Mouse (Mus musculus) urinary bladder, postnatal 36 days (tissue): ENCODE results near the gene Zfp185.

Experiments
- DNase-seq, 2 experiments: peaks; one replicate each; pipeline ENCODE4 v3.0.0; 2022; ENCODE audit warnings: low spot score in 2 of 2, mixed read lengths in 1 of 2

The Zfp185 gene

DNA sequence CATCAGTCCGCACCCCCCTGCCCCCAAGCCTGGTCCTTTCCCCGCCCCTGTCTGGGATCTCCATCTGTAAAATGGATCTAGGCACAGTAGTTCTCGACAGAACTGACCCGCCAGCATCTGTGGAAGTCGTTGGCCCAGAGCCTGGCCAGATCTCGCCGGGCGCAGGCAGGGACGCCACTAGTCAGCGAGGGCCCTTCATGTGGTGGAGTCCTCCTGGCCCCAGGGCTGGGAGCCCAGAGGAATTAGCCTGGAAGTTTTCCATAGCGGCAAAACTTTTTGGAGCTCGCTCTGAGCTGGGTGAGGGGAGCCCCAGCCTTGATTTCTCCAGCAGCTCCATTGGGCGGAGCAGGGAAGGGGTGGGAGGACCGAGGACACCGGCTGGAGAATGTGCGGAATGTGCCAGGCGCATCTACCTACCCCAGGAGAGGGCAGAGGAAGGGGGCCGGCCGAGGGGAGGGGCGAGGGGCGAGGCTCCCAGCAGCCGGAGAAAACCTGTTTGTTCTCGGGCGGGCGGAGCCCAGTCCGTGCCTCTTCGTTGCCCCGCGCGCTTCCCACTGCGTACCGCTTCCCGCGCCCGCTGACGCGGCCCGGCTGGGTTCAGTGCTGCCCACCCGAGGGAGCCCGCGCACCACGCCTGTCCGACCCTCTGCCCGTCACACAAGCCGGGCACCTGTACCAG, at the start of gene Zfp185:
Zfp185 (plus strand) TSS at position 499 of the 679 bp plus-strand sequence.
- DNase-seq: peak; percentile 17 to 49

DNA sequence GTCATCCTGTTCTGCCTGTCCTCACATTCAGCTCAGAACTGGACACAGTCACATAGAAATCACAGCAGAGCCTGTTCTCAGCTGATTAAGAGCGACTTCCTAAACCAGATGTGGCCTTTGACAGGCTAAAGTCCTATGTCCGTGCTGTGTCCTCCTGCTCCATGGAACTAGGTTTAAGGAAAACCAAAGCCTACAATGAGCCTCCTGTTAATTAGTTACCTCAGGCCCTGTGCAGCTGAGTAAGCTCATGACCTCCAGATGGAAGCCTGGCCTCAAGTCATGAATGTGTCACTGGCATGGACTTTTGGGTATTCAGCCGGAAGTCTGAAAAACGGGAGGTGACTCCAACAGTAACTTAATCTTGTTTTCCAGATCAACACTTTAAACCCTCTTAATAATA, 33.7 kb upstream of the Zfp185 start:
- no peak for DNase-seq

DNA sequence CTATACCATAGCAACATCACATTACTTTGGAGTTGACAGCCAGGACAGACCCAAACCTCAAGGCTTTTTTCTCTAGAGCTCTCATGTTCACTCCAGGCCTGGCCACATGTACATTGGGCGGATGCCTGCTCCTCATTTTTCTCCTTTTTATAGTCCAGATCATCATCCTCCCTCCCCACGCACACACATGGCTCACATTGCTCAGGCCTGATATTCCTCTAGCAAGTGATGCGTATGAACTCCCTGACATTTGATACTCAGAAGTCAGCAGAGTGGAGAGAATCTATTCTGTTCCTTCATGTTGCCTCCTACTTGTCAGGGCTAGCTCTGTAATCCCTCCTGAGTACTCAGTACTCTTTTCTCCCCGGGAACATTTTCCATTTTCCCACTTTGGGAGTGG, 30.7 kb upstream of the Zfp185 start:
- no peak for DNase-seq

DNA sequence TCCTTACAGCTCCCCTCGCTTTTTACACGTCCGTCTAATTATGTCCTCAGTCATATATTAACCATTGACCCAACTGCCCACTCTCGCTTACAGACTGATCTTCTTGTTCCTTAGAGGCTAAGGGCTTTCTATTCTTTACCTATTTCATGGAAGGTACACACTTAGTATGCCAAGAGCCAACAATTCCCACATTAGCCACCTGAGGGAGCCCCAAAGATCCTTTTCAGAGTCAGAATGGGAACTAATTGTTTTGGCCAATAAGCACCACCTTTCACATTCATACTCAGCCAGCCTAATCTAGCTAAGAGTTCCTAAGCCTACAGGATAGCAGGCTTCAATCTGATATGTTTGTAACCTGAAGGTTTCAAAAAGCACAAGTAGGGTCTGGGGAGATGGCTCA, 26.7 kb upstream of the Zfp185 start:
- peak in 1 of 2 experiments; percentile 15 for DNase-seq

DNA sequence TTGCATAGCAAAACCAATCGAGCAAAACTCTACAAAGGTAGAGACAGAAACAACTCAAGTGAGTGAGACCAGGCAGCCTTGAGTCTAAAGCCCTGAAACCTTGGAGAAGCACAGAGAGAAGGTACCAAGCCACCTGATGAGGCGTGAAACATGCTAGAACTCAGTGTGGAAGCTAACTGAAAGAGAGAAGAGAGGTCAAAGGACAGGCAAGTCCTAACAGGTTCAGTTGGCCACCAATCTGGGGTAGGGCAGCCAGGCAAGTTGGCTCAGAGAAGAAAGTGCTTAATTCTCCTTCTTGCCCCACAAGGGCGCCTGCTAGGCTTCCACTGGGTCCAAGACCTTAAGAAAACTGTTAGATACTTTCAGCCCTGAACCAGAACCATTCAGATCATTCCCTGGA, 25.6 kb upstream of the Zfp185 start:
- DNase-seq: no peak

DNA sequence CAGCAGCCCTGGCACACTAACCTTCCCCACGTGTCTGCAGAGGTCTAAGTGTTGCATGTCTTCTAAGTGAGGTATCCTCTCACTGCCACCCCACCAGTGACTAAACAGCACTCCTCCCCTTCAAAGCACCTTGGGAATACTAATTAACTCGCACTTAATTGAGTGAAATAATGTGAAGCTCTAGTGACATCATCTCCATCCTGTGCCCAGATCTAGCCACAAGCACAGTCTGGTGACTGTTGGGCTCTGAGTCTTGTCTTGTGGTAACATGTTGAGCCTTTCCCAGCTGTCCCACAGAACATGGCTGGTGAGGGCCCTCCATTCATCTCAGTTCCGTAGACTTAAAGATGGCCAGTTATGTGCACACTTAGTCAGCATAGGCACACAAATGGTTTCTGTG, 24.4 kb upstream of the Zfp185 start:
- DNase-seq: no peak

DNA sequence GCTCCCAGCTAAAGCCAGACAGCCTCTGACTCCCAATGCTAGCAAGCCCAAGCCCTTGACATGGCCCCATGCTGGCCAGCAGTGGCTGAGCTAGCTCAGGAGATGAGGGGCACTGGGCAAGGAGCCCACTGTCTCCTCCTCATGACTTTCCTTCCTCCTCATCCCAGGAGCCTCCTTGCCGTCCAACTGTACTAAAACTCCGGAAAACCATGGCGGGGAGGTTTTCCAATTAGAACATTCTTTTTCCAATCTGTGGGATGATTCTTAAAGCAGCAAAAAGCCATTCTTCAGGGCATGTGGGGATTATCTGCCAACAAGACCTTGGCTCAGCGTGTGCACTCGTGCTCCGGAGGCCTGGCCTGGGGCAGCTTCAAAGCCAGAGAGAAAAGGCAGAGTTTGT, 4.3 kb upstream of the Zfp185 start:
- DNase-seq: no peak

DNA sequence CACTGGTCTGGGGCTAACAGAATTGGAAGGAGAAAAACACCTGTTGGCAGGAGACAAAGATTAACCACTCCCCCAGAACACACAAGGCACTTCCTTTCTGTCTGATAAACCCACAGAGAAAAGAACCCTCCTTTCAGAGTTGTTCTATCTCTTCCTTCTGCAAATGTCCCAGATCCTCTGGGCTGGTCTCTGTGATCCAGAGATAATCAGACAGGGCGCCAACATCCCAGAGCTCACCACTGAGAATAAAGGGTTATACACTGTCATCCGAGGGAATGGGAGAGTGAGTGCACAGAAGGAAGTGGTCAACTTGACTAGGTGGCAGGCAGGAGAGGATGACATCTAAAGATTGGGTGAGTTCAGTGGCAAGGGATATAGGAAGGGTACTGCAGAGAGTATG, 1.5 kb upstream of the Zfp185 start:
- no peak for DNase-seq

DNA sequence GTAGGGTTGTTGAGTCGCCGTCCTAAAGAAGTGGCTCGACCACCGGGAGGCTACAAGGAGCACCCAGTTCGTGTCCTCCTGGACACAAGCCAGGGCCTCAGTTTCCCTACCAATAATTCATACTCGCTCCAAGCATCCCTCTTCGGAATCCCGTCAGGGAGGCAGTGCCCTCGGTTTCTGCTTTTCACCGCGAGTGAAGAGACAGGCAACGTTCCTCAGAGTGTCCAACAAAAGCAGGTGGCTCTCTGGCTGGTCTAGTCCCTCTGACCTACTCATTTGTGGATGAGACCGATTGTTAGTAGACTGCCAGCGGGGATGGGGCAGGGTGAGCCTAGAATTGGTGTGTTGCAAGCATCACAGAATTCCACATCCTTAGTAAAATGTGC, 374 bp downstream of the Zfp185 start:
- DNase-seq: no peak

DNA sequence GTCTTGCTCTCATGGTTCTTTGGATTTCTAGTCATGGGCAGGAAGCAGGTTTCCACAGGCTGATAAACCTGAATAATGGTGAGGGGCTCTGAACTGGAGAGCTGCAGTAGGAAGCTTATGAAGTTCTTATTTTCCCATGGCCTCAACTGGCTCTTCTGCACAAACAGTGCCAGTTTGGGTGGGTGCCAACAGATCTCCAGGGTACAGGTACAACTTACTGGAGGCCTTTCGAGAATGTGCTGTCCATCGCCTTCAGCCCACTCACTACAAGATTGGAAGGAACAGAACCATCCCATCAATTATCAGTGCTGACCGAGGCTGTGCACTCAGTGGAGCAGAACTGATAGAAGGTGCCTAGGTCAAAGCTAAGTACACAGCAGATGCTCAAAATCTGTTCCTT, 1.3 kb downstream of the Zfp185 start:
- DNase-seq: no peak

DNA sequence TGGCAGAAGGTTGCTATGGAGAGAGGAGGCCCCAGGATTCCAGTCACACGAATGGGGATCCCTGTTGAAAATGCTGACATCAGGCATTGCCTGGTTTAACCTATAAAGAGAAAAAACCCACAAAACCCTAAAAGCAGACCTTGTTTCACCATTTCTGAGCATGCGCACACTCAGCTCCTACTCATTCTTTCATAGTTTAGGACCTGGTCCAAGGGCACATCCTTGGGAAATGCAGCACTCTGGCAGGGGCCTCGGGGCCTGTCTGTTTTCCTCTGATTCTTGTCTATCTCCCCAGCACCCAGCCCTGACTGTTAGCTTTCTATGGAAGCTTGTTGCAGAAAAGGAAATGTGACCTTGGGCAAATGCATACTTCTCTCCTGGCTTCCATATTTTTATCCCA, 3.4 kb downstream of the Zfp185 start:
- no peak for DNase-seq

DNA sequence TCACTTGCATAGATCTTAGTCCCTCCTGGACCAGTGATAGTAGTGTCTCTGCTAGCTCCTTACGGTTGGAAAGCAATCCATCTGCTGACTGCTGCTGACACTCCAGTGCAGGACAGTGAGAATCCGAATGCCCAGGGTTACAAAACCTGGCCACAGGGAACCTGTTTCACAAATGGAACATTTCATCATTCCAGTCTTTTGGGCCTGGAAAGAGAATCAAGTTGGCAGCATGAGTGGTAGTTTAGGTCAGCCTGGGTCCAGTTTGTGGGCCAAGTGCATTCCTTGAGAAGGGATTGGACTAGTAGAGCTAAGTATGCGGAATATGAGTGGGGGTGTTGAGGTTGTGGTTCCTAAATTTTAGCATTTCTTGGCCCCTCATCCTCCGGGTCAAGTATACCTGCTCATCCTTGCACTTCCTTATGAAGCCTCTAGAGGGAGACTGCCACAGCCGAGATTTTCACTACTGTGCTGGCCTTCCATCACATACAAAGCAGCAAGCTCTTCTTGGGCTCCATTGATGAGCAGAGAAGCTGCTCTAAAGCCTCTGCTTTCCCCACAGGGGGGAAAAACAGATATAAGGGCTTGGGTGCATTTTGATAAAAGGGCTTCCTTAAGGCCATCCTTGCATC, 5.3 kb downstream of the Zfp185 start:
- DNase-seq: peak in 1 of 2 experiments; percentile 13

DNA sequence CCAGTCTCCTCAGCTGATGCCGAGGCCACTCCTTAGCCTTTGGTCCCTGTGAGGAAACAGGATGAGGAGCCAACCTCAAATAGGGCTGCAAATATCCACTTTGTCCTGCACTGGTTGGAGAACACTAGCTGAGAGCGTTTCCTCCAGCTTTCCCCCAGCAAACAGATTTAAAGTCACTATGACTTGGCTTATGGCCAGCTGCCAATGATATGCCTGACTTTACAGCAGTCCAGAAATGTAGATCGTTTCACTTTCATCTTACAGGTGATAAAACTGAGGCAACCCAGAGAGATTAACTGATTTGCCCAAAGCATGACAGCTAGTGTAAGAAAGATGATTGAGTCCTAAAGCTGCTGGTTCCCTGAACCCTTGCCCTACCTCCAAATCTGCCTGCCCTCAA, 8.4 kb downstream of the Zfp185 start:
- no peak for DNase-seq

DNA sequence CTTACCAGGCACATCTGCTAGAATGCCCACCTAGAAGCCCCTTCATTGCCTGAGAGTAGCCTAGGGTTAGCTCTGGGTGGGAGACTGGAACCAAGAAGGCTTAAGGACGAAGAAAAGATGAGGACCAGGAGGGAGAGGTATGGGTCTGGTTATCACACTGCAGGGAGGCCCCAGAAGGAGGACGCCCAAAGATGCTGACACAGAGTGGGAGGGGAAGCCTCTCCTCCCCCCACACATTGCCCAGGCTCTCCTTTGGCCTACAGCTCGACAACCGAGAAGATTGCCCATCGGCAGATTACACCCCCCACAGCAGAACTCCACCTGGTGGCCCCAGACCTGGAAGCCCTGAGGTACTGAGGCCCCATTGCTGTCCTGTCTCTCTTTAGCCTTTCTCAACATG, 16.0 kb downstream of the Zfp185 start:
- DNase-seq: no peak

DNA sequence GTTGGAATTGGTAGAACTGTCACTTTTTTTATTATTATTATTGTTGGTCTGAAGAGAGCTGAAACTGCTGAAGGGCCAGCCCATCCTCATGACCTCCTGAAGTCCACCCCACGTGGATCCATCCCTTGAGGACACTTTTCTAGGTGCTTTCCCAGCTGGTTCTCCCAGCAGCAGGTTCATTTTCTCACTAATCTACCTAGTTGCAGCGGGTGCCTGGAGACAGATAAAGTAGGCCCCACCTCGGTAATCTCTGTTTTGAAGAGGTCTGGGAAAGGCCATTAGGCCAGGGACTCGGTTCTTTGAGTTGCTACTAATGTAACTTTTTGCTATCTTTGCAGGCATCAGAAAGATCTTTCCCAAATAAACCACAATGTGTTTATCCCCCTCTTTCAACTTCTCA, 18.5 kb downstream of the Zfp185 start:
- no peak for DNase-seq

DNA sequence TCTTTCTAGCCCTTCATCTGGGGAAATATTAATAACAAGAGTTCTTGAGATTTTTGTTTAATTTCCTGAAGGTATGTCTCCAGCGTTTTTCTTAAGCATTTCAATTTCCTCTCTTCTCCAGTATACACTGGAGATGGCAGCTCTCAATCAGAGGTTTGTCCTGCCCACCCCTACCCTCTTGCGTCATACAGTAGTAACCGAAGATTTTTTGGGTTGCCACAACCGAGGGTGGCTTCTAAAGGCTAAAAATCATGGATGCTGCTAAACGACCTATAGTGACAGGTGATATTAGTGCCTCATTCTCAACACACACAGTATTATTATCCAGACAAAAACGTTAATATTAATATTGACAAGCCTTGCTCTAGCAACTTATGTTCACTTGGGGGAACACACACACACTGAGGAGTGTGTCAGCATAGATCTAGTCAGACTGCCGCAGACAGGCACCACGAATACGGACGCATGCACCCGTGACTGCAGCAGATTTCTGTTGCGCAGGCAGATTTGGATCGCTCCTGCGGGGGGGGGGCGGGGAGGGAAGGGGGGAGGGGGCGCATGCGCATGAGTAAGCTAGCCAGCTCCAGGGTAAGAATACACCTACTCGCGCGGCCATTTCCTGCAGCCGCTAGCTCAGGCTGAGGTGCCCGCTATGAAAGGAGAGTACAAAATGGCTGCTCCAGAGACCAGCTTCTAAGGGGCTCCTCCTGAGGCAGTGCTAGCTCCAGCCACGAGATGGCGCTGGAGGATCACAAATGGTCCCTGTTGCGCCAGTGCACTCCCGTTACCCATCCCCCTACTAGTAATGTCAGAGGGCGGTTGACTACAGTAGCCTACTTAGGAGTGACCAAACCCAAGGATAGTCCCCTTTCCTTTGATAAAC, 20.7 kb downstream of the Zfp185 start:
- peak; percentile 84 to 91 for DNase-seq

DNA sequence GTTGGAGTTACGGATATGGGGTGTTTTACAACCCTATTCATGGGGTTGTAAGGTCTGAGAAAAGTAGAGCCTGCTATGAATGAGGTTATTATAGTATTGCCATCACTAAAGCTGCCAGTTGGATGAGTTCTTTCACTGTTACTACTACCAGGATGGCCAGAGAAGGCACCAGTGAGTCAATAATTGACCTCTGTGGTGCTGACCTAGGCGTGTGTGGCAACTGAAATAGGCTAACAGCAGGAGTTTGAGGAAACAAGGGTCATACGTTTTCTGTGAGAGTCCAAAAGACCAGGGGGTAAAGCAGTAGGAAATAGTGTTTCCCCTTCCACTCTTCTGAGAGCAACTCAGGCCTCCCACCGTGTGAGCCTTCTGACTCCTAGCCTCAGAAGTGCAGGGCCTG, 25.7 kb downstream of the Zfp185 start:
- DNase-seq: no peak

DNA sequence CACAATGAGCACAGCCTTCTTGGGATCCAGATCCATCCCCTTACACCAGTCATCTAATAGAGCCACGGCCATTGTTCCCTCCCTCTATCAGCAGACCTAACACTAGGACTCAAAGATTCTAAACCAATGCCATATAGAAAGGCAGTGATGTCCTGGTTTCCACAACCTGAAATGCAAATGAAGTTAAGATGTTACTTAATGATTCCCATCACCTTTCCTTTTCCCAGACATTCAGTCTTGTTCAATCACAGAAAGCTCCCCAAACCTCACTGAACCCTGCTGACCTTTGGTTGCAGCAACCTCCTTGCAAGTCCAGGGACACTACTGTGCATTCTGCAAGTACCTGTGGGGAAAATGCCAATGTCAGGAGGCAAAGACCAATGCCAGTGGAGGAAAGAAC, 49.9 kb downstream of the Zfp185 start, which contains the start of gene Pnma5:
Pnma5 (minus strand) TSS at position 101 of the 400 bp plus-strand sequence.
- no peak for DNase-seq

DNA sequence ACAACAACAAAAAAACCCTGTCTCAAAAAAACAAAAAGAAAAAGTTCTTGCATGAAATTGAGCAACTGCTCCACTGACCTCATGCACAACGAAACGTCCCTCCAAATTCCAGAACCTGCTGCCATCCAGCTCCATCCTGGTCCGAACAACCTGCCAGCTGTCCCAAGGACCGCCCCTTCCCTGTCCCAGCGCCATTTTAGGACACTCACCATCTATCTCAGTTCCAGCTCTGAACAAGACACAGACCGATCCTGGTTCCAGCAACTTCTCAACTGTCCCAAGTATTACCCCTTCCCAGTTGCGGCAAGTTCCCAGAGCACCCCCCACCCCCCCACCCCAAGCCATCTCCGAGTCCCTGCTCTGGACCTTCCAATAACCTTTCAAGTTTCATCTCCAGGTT, 51.7 kb downstream of the Zfp185 start:
- no peak for DNase-seq

DNA sequence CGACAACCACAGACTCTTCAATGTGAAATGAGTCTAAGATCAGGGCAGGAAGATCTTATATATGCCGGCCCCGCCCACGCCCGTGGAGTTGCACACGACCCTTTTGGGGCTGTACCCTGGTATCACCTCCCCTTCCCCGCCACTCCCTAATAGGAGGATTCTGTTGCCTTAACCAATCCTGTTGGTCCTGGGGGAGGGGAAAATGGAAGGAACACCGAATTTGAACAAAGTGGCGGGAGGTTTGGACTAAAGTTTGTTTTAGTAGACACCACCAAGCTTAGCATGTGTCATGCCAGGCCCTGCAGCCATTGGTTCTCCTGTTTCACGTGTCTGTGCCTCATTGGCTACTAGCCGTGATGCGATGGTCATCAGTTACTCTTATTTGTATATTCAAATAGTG, 52.5 kb downstream of the Zfp185 start:
- no peak for DNase-seq

DNA sequence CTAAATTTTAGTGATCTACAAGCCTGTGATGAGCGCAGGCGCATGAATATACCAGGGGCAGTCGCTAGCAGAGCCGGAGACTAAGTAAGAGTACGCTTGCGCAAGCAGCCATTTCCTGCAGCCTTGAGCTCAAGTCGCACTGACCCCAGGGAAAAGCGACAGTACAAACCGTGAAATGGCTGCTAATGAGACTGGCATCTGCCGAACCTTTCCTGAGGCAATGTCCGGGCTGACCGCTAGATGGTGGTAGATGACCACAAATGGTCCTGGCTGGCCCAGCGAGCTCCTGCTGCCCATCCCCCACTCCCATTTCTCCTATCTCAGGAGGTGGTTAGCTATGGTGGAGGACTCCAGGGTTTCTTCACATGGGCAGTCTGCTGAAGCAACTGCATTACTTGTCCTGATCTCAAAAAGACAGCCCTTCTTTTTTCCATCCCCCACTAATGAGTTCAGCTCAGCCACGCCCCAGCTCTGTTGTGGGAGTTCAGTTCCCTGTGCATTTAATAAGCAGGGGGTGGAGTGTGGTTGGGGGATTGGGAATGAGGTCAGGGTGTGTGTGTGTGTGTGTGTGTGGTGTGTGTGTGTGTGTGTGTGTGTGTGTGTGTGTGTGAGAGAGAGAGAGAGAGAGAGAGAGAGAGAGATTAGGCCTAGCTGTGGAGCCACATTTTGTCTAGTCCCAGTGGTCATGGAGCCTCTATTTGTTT, 66.9 kb downstream of the Zfp185 start:
- DNase-seq: peak; percentile 82 to 90

DNA sequence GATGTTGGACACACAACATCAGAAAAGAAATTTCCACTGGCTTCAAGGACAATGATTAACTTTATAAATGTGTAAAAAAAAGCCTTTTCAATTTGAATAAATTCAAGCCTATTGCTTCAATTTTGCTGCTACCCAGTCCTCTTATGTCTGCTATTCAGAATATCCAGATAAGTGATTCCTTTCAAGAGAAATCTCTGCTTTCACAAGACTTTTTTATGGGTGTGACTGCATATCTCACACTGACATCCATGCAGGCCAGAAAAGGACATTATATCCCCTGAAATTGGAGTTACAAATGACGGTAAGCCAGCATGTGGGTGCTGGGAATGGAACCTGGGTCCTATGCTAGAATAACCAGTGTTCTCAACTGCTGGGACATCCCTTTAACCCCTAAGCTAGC, 74.4 kb downstream of the Zfp185 start:
- no peak for DNase-seq
